In the genomic region with DNA sequence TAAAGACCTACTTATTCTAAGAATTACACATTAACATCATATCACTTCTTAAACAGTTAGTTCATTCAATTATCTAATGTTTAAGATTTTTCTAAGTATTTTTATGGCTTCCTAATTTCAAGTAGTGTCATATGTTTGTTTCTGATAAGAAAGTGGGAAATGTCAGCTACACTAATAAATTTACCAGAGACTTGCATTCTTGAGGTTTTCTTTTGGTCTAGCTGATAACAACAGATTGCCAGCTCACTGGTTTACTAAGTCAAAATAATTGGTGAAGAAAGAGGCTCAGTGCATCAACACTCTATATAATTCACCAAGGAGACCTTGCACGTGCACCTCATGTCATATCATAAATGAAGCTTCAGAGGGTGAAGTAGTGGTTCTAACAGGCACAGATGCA, we compare ENCODE assay signal across 22 mouse cellular contexts. TPM values are rescaled to one million over a fixed set of nuclear protein-coding genes. Genes with fewer than 3 reads are reported as not detected.
"Had no signal": no experiment of that assay in that cellular context is flagged by ENCODE, and none has a peak within 500 bp of the region (broad histone marks: within the 10 kb centered on the region; RNA-seq: fewer than 3 reads in every experiment).

No protein-coding gene starts in this region.

- H3K4me1 ChIP-seq: limb, embryonic 10.5 days; limb, embryonic 13.5 days had no signal

- H3K27me3 ChIP-seq: limb, embryonic 13.5 days; liver, embryonic 13.5 days had no signal

- ATAC-seq: lung, postnatal 0 days had no signal

- H3K9ac ChIP-seq: limb, embryonic 13.5 days; liver, embryonic 13.5 days; lung, embryonic 14.5 days had no signal

- H3K27ac ChIP-seq: kidney, postnatal 0 days; layer of hippocampus, adult 2 months; limb, embryonic 10.5 days; limb, embryonic 13.5 days; liver, embryonic 13.5 days; macrophage had no signal

- H3K4me3 ChIP-seq: layer of hippocampus, adult 2 months; limb, embryonic 10.5 days; limb, embryonic 13.5 days; liver, embryonic 13.5 days; megakaryocyte, embryonic 14.5 days had no signal

- H3K9me3 ChIP-seq: limb, embryonic 10.5 days had no signal

- H3K4me2 ChIP-seq: limb, embryonic 13.5 days; liver, embryonic 13.5 days; lung, embryonic 14.5 days; midbrain, embryonic 11.5 days had no signal

- DNase-seq: kidney, postnatal 25 days; layer of hippocampus, adult 9-11 months; liver, embryonic 13.5 days; lung, embryonic 14.5 days; midbrain, embryonic 14.5 days; thymus, adult 18-20 months; thymus, postnatal 36 days had no signal

RNA-seq across cellular contexts. Expression of a gene that starts 42.4 kb away (rescaled TPM):
- total RNA-seq: layer of hippocampus, adult 2 months; layer of hippocampus, postnatal 25 days; left cerebral cortex, adult 18-20 months; left cerebral cortex, postnatal 25 days had no signal
- polyA plus RNA-seq: kidney, embryonic 14.5 days; kidney, postnatal 0 days; midbrain, embryonic 11.5 days; midbrain, embryonic 14.5 days; midbrain, postnatal 0 days; neural tube, embryonic 11.5 days; neural tube, embryonic 14.5 days had no signal
